Mouse (Mus musculus): ENCODE data around the gene Lat2. TPM values are rescaled to one million over a fixed set of nuclear protein-coding genes. Genes with fewer than 3 reads are reported as not detected.

Lat2 gene
- total RNA-seq, 1 experiment from 2014 or later: 2.2 TPM

DNA sequence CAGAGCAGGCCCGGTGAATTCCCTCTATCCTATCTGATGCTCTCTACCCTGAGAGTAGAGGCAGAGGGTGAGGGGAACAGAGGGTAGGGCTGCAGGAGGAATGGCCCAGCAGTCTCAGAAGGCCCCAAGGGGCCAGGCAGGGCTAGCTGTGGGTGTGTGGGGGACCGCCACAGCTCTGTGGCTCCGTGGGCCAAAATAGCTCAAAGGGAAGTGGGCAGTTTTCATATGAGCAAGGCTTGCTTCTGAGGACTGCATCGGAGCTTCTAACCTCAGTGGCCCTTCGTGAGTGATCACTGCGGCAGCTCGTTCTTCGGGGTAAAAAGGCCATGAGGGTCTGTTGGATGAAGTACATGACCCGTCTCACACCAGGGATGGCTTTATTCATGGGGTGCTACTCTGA lies 1.1 kb downstream of the Lat2 start:
- no peak for DNase-seq

DNA sequence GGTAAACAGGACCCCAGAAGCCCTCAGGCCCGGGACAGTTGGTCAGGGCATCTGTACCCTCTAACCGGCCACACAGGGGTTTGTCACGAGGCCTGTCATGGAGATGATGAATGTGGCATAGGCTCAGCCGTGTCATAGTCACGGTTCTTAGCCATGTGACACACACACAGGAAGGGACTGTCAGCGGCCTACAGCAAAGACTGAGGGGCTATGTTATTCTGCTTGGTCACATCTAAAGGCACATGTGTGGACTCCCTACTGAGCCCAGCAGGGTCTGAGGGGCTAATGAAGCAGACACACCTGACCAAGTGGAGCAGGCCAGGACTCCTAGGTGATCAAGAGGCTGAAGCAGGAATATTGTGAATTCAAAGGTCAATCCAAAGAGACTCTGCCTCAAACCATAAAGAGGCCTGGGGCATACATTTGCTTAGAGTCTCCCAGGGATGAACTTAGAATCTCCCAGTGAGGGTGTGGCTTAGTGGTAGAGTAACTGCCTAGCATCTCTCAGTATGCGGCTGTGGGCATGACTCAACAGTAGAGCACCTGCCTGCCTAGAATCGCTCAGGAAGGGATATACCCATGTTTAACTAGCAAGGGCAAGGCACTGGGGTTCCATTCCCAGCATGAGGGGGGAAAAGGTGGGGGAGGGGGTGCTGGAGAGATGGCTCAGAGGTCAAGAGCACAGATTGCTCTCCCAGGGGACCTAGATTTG lies 2.9 kb downstream of the Lat2 start:
- peak; percentile 18 for DNase-seq

DNA sequence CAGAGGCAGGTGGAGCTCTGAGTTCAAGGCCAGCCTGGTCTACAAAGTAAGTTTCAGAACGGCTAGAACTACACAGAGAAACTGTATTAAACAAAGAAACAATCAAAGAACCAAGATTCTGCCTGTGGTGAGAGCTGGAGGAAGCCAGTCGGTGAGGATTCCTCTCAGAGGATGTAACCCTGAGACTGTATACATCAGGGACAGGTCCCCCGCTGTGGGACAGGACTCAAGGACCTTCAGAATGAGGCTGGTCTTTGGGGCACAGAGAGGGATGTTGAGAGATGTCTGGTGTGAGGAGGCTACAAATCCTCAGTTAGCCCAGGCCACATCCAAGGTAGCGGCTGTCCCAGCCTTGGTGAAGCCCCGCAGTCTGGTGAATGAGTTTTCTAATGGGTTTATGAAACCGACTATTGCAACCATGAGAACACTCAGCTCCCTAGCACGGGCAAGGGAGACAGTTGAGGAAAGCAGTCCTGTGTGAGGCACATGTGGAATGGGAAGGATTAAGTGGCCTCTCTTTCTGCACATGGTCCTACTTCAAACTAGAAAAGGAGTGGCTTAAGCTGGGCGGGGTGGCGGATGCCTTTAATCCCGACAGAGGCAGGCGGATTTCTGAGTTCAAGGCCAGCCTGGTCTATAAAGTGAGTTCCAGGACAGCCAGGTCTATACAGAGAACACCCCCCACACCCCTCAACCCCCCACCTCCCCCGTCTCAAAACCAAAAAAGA lies 4.7 kb downstream of the Lat2 start:
- no peak for DNase-seq

DNA sequence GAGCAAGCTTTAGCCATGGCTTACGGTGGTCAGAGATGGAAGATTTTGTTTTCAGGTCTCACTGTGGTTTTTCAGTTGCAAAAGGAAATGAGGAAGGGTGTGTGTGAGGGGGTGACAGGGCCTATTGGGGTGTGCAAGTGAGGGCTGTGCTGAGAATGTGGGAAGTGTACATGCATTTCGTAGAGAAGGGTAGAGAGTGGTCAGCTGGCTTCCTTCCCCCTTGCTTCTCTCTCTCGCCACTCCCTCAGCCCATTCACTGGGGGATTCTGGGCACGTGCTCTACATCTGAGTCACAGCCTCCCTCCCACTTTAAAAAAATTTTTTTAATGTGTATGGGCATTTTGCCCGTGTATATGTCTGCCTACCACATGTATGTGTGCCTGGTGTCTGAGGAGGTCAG lies 7.7 kb downstream of the Lat2 start:
- DNase-seq: peak; percentile 27

DNA sequence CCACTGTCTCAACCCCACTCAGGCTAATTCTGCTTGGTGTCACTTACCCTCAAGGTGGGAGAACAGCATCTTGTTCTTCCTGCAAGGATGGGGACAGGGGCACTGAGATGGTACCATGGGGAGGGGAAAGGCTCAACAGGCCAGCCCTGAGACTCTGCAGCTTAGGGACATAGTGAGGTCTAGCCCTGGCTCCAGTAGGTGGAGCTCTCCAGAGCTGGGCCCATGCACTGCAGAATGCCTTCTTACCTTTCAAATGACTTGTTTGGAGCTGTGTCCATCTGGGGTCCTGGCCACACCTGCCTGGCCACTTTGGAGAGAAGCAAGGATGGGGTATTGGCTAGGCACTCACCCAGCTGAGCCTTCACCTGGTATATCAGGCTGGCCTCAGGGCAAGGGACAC lies 8.5 kb downstream of the Lat2 start:
- no peak for DNase-seq

DNA sequence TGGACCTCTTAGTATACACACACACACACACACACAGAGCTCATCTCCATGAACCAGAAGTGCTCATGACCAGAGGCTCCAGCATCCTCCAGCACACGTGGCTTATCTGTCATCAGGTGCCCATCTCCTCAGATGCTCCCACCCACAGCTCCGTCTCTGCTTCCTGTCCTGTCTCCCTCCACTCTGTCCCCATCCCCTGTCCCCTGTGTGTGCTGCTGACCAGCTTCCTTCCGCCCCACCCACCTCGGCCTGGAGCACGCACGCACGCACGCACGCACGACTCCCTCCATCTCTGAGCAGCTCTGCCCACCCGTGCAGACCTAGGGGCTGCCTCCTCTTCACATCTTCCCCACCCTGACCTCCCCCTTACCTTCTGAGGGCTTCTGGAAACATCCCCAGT lies 10.4 kb downstream of the Lat2 start:
- DNase-seq: no peak

DNA sequence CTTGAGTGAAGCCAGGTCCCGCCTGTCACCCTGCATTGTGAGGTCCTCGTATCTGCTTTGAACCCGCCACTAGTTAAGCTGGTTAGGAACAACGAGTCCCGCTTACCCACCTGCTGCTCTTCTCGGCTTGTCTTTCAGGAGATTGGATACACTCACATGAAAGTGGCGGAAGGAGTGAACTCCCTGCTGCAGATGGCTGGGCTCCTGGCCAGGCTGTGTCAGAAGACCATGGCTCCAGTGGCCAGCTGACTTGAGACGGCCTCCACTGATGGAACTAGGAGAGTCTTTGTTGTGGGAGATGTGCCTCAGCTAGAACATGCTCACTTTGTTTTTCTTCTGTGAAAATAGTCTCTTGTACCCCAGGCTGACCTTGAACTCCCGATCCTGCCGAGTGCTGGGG lies 17.1 kb downstream of the Lat2 start:
- DNase-seq: peak; percentile 40

DNA sequence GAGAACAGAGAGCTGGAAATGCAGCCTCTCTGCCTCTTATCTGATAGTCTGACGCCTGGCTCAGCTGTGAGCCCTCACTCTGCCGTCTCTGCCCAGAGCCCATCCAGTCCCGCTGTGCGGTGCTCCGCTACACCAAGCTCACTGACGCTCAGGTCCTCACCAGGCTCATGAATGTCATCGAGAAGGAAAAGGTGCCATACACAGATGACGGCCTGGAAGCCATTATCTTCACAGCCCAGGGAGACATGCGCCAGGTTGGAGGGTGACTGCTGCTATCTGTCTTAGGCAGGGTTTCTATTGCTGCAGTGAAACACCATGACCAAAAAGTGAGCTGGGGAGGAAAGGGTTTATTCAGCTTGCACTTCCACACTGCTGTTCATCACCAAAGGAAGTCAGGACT lies 21.7 kb downstream of the Lat2 start:
- no peak for DNase-seq

DNA sequence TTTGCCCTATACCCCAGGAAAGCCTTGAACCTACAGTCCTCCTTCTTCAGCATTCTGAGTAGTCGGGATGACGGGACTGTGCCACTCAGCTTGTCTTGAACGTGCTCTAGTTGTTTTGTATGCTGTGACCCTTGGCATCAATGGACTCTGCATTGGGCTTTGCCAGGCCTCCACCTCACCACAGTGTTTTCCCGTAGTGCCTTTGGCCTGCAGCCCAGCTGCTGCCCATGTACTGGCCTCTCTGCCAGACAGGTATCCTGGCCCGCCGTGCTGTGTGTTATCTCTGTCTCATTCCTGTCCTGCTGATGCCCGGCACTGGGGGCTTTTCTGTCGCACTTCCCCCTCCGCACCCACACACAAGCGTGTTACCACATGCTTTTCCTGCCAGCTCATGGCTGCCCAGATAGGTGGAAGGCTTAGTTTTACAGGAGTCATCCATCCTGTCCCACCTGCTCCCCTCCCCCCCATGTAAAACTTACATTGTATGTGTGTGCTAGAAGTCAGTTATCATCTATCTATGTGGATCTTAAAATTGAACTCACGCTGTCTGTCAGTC lies 22.7 kb downstream of the Lat2 start:
- DNase-seq: no peak

DNA sequence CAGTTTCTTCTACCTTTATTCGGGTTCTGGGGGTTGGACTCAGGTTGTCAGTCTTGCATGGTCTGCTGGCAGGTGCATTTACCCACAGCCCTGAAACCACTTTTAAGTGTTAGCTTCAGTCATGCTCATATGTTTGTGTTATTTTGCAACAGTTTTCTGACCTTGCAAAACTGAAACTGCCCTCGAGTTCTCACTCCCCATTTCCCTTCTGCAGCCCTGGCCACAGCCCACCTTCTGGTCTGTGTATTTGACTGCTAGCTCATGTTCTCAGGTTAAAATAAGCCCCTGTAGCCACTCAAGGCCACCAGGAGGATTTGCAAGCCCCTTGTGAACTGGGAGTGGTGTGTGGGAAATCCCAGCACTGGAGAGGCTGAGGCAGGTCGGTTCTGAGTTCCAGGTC lies 24.9 kb downstream of the Lat2 start:
- DNase-seq: no peak

DNA sequence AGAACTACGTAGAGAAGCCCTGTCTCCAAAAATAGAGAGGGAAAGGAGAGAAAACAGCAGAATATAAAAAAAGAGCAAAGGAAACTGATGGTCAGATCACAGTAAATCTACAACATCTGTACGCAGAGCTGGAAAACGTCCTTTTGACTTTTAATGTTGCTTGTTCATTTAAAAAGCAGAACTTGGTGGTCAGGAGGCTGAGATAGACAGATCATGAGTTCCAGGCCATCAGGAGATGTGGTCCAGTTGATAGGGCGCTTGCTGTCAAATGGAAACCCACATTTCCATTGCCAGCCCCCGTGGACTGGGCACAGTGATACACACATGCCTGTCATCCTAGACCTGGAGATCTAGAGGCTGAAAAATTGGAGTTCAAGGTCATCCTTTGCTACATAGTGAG lies 30.0 kb downstream of the Lat2 start:
- DNase-seq: no peak

DNA sequence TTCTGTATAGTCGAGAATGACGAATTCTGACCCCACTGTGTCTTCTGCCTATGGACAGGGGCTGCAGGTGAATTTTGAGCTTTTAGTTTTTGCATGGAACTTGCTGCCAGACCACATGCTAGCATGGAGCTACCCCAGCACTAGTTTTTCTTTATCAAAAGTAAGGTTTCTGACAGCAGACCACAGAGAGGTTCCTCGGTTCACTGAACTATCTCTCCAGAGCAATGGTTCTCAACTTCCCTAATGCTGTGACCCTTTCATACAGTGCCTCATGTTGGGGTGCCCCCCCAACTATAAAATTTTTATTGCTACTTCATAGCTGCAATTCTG lies 31.0 kb downstream of the Lat2 start:
- no peak for DNase-seq

DNA sequence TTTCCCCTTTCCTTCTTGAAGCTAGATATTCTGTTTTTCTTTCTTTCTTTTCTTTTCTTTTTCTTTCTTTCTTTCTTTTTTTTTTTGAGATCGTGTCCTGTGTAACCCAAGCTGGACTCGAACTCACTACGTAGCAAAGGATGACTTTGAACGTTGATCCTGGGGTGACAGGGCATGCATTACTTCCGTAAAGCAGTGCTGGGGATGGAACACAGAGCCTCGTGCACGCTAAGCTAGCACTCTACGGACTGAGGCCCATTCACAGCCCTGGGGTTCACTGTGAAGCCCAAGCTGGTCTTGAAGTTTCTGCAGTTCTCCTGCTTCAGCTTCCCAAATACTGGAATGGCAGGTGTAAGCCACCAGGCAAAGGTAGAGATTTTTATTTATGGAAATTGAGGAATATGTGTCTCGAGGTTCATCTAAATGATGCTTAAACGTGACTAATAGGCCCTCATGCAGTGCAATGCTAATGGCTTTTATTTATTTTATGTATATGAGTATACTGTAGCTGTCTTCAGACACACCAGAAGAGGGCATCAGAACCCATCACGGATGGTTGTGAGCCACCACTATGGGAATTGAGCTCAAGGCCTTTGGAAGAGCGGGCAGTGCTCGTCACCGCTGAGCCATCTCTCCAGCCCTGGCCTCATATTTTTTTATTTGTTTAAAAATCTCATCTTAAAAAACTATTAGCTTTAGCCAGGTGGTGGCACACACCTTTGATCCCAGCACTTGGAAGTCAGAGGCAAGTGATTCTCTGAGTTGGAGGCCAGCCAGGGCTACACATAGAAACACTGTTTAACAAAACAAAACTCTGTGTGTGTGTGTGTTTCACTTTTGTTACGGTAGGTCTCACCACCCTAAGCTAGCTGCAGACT lies 31.6 kb downstream of the Lat2 start:
- no peak for DNase-seq

DNA sequence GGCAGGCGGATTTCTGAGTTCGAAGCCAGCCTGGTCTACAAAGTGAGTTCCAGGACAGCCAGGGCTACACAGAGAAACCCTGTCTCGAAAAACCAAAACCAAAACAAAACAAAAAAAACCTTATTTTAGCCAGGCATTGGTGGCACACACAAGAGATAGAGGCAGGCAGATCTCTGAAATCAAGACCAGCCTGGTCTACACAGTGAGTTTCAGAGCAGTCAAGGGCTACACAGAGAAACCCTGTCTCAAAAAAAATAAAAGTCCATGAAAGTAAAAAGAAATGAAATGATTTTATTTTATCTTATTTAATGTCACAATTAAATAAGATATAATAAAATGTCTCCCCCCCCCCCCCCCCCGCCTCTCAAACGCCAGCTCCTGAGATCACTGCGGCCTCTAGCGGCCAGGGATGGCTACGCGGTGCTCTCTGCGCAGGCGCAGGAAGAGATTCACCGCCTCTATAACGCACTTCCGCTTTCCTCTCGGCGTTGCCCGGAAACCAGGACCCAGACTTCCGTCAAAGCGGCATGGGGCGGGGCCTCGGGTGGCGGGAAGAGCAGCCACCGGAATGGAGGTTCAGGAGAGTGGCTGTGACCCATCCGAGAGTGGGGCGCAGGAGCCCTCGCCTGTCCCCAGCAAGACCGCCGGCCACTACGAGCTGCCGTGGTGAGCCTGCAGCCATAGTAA lies 32.5 kb downstream of the Lat2 start:
- peak; percentile 98 for DNase-seq

DNA sequence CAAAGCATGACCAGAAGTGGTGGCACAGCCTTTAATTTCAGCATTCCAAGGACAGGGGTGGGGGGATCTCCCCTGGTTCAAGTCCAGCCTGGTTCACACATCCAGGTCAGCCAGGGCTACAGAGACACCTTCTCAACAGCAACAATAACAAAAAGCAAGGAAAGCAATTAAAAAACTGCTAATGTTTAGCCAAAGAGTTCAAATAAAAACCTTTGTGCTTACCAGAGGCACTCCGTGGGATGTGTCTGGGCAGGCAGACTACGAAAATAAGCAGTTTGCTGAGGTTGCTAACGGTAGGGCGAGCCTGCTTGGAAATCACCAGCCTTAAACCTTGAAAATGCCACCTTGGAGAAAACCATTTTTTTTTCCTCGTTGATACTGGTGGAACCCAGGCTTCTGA lies 33.7 kb downstream of the Lat2 start, which contains the start of gene Rfc2:
Gene Rfc2, plus strand, starts transcription at position 221 of the 400 bp plus-strand sequence.
- no peak for DNase-seq

DNA sequence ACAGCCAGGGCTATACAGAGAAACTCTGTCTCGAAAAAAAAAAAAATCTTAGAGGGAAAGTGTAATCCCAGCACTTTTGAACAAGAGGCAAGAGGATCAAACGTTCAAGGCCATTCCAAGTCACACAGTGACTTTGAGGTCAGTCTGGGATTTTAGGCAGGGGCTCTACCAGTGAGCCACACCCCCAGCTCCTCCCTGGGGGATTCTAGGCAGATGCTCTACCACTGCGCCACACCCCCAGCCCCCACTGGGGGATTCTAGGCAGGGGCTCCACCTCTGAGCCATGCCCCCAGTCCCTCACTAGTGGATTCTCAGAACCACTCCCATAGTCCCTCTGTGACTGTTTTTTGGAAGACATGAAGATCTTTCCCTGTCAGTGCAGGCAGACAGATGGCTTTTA lies 35.7 kb downstream of the Lat2 start:
- DNase-seq: no peak

DNA sequence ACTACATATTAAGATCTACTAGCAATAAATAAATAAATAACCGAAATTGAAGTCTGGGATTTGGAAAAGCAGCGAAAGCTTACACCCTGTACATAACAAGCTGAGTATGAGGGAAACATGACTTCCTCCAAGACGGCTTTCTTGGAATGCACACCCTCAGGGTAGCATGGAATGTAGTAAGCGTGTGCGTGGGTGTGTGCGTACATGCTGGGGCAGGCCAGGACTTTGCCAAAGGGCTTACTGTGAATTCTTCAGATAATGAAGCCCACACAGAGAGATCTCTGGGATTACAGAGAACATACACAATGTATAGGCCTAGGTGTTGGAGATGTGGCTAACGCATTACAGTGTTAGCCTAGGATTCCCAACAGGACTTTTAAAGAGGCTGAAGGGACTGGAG lies 37.3 kb downstream of the Lat2 start:
- DNase-seq: no peak

DNA sequence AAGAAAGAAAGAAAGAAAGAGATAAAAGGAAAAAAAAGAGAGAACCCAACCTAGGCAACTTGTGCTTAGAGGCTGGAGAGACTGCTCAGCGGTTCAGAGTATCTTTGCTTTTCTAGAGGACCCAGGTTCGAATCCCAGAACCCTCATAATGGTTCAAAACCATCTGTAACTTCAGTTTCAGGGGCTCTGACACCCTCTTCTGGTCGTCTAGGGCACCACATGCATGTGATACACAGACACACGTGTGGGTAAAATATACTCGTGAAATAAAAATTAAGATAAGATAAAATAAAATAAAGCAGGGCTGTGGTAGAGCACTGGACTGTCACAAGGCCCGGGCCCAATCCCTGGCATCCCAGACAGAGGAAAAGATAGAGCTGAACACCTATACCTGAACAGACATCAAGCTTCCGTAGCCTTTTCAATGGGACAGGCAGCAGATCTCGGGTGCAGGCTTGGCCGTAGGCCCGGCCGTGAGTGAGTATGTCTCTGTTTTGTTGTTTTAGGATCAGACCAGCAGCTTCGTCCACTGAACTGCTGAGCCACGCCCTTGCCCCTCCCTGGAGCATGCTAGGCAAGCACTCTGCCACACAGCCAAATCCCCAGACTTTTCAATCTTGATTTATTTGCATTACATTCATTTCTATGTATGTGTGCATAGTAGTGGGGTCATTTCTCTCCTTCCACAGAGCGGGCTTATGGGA lies 38.2 kb downstream of the Lat2 start:
- no peak for DNase-seq

DNA sequence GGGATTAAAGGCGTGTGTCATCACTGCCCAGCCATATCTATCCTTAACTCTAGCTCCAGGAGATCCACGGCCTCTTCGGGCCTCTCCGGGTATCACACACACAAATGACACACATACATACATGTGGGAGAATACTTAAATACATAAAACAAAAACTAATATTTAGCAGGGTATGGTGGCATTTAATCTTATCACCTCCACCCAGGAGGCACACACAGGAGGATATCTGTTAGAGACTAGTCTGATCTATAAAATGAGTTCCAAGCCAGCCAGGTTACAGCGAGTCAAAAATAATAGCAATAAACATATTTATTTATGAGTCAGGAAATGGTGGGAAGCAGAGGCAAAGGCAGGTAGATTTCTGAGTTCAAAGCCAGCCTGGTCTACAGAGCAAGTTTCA lies 39.0 kb downstream of the Lat2 start:
- DNase-seq: no peak

DNA sequence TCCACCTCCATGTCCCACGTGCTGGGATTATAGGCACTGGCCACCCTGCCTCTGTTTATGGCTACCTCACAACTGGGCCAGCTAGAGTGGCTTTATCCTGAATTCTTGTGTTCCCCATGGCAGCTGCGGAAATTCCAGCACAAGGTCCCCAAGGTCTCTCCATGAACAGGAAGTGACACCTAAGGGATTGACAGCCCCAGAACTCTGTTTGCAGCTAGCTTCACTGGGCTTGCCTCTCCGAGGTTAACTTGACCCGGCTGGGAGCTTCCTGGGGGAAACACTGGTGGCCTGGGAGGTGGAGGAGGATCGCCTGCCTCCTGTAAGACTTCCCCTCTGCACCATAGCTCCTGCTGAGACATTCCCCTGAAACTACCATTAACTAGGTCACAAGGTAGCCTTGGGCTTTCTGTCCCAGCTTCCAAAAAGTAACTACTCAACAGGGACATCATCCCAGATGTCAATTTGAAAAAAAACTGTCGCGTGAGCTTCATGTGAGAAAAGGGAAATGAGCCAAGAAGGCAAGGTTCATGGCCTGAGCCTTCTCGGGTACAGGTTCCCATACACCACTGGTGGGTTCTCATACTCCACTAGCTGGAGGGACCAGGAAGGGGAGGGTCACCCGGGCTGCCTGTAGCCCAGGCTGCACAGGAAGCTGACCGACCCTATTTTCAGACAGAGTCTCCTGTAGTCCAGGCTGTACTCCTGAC lies 42.2 kb downstream of the Lat2 start:
- peak; percentile 48 for DNase-seq
